Mouse (Mus musculus) c-Kit-positive CD71-positive TER-119-positive erythroid progenitor cells, embryonic 14.5 days (primary cell): ENCODE data around the gene Usp21.
"Not testable (repeated sequence)": the region's sequence is repeated elsewhere in the genome, so short reads cannot be mapped to it uniquely, and the experiment has no call there.

ENCODE experiments used
- DNase-seq: peaks from one replicate; pipeline ENCODE4 v3.0.0-alpha.2; 2013; ENCODE audit warnings: low spot score

Gene Usp21

DNA sequence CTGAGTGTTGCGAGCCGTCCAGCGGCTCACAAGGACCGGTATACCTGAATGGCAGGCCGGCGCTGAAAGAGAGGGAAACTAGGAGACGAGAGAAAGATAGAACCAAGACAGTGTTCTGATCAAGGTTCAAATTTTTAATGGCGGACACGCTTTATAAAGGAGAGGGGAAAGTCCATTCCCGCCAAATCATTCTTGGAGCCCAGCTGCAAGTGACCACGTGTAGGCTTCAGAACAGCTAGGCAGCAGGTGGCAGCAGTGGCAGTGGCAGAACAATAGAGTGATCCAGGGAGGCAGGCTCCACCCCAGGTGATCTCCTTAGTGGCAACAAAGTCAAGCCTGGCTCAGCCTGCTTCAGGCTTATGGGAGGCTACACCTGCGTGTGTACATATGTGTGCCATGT is 45.8 kb downstream of the Usp21 start:
- not testable (repeated sequence) for DNase-seq

DNA sequence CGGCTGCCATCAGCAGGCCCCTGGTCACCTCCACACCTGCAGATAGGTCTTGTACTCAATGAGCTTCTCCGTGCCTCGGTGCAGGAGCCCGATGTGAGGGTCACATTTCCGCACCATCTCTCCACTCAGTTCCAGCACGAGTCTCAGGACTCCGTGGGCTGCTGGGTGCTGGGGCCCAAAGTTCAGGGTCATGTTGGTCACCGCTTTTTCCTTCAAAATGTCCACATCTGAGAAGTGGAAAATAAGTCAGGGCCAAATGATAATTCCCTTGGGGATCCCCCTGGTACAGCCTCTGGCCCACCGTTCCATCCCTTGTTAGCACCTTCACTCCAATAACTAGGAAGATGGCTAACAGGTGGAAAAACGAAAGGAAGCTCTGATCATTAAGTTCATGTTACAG is 46.9 kb downstream of the Usp21 start:
- no peak for DNase-seq

DNA sequence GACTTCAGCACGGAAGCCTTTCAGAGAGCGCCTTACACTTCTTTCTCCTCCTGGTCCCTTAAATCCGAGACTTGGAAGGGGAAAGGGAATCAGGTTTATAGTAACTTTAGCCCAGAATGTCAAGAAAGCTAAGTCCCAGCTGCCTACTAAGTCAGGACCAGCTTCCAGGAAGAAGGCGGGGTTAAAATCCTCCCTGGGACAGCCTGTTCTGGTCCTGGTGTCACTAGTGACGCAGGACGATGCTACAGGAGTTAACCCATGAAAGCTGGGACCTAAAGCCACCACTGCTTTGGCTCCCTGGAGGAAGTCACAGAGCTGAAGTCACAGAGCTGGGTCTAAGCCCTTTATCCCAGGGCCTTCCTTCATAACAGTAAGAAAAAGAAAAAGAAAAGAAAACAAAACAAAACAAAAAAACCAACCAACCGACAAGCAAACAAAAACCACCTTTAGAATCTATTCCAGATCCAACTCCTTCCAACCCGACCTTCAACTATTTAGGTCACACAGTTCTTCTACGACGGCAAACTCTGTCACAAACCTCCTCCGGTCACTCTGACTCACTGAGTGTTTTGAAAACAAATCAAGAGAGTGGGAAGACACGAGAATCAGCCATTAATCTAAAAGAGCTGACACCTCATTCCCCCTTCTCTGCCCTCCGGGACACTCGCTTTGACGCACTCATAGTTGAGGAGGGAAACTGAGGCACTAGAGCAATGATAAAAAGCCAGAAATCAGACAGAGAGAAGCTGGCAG is 47.6 kb downstream of the Usp21 start:
- no peak for DNase-seq

DNA sequence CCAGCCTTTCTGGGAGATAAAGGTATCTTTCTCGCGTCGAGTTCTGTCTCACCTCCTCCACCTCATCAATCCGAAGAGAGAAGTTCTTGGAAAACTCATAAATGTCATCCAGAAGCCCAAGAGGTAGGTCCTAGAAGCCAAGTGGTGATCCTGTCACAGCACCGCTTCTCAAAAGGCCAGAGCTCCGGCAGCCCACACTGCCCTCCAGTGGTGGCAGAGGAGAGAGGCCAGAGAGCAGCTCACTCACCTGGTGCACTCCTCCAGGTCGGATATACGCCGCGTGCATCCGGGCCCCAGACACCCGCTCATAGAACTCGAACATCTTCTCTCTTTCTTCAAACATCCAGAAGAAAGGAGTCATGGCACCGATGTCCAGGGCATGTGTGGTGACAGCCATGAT is 49.3 kb downstream of the Usp21 start:
- DNase-seq = peak; percentile 54

DNA sequence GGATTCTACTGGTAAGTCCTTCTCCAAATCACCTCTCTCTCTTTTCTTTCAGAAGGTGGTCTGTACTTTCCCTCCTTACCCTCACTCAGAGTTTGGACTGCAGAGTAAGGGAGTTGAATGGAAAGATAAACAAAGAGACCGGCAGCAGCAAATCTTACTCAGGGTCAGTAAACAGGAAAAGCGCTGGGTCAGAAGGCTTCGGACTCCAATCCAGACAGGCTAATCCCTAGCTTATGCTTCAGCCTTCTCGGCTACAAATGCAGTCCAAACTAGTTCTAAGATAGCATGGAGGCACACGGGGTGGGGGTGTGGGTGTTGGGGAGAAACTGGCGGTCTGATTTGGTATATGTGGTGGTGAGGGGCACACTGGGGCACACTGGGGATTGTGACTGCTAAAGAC is 50.4 kb downstream of the Usp21 start:
- DNase-seq = no peak

DNA sequence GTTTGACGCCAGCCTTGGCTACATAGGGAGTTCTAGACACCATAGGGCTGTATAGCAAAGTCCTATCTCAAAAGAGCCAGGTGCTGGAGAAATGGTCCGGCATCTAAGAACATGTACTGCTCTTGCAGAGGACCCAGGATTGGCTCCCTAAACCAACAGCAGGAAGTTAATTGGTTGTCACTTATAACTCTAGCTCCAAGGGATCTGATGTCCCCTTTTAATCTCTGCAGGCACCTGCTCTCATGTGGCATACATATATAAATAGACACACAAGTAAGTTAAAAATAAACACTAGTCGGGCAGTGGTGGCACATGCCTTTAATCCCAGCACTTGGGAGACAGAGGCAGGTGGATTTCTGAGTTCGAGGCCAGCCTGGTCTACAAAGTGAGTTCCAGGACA is 52.0 kb downstream of the Usp21 start:
- DNase-seq = no peak

DNA sequence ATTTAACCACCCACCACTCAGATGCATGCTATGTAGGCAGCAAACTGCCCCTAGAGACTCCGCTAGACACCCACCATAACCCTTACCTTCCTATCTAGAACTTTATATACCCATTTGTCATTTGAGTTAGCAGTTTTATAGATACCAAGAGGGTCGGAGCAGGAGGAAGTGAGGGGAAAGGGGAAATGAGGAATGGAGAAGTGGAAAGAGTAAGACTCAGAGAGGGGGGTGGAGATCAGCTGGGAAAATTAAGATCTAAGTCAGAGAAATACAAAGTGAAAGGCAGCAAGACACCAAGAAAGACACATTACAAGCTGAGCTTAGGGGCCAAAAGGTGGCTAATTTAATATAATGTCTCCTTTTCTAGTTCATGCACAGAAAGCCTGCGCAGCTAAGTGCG is 53.3 kb downstream of the Usp21 start:
- DNase-seq = no peak

DNA sequence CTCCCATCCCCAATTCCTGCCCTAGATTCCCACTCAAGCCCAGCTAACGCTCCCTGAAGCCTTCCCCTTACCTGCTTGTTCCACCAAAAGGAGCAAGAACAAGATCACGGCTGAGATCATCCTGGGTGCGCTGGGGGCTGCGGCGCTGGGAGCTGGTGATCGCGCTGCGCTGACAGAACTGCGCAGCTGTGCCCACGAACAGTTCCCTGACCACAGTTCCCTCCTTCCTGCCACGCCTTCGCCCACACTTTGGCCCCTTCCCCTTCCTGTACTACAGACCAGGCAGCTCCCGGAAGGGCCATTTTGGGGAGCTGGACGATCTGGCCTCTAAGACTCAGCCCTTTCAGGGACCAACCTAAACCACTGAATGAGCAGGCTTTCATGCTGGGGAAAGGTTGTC is 53.7 kb downstream of the Usp21 start, which contains the start of gene Fcer1g:
Gene Fcer1g (minus strand): TSS at position 240 of the 400 bp plus-strand sequence.
- DNase-seq = no peak

DNA sequence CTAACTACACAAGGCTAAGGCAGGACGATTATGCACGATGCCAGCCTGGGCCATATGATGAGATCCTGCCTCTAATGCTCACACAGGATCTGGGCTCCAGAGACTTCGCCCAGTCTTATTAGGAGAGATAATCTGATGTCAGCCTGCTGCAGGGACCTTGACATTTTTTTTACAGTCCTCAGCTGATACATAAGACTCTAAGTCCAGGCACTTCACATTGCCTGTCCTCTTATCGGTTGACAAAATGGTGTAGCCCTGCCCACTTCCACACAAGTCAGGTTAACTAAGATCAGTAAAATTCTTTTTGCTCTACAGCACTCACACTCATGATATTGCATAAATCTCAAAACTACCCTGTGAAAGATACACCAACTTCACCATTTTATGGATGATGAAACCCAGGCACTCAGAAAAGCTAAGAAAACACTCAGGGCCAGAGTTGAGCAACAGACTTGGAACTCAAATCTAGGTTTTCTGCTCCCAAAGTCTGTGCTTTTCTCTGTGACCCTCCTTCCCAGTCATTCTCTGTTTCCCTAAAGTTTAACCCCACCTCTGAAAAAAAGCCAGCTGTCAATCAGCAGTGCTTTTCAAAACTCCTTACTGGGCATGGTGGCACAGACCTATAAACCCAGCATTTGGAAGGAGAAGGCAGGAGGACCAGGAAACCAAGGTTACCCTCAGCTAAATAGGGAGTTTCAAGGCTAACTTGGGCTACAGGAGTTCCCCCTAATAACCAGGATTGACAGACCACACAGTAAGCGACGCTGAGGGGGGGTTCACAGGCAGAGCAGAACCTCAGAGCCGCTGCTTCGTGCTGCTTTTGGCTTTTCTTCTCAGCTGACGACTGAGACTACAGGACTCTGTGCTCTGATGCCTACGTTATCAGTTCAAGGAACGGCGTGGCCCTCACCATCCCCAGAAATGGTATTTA is 54.7 kb downstream of the Usp21 start:
- DNase-seq = peak; percentile 47

DNA sequence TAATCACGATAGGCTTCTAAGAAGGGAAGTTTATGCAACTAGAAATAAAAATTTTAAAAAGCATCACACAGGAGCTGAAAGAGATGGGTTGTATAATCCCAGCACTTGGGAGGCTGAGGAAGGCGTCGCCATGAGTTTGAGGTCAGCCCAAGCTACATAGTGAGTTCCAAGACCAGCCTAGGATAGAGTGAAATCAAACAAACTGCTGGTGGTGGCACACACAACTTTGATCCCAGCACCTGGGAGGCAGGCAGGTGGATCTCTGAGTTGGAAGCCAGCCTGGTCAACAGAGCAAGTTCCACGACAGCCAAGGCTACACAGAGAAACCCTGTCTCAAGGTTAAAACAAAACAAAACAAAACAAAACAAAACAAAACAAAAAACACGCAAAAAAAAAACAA is 55.4 kb downstream of the Usp21 start:
- DNase-seq = no peak
